Mouse (Mus musculus): ENCODE measurements around the gene Nr2f2.

DNA sequence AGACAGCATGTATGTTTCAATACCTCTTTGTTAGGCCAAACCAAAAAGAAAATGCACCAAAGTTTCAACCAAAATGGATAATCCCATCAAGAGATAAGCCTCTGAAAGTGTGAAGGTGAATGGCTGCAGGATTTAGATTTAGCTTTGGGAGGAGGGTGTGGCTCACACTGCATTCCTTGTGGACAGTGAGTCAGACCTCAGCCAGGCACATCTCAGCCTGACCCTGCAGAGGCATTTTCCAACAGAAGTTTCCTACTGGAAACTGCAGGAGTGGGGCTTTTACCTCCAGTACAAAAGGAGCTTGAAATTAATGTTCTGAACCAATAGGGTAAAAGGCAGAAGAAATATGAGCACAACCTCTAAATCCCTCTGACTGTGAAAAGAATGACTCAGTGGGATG, 62.1 kb downstream of the Nr2f2 start:
- no peak for TF ChIP-seq CTCF (IDR thresholded peaks at IDR 0.05; ENCODE audit: control insufficient read depth, insufficient read depth, low read length)
- TF ChIP-seq POLR2A (IDR thresholded peaks at IDR 0.05; ENCODE audit: borderline replicate concordance, control insufficient read depth, low read depth, low read length), result no peak
